Mouse (Mus musculus): ENCODE measurements around the gene Msantd3.

Gene Msantd3

GRCm38 (mm10) chr4:48610251-48610650 is 70.5 kb downstream of the Msantd3 start:
- no peak for DNase-seq
